In the genomic region with DNA sequence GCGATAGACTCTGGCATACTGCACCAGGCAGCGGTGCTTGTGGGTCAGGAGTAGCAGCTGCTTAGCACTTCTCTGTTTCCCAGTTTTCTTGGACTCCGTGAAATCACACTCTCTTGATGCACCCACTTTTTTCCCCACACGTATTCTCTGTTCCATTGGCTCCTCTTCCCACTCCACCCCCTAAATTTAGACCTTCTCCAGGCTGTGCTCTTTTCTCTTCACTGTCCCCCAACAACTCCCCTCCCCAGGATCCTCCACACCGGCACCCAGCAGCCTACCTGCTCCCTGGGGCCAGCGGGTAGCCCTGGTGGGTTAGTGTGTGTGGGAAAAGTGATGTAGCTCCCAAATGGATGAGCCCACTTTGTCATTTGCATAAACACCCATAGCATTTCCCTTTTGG, we compare ENCODE assay signal across 29 mouse cellular contexts. TPM values are rescaled to one million over a fixed set of nuclear protein-coding genes. Genes with fewer than 3 reads are reported as not detected.
DNase-seq lines count a peak whose midpoint lies in the region; TF ChIP-seq lines count a peak whose summit lies in the region.
"Had no signal": no experiment of that assay in that cellular context is flagged by ENCODE, and none has a peak within 500 bp of the region (broad histone marks: within the 10 kb centered on the region; RNA-seq: fewer than 3 reads in every experiment).

No protein-coding gene starts in this region.

- H3K36me3 ChIP-seq in forebrain, embryonic 10.5 days (replicated peaks) = no peaks in the 10 kb centered on the region
- H3K36me3 ChIP-seq: intestine, embryonic 15.5 days; liver, embryonic 15.5 days had no signal

- no peak for TF ChIP-seq CTCF in left cerebral cortex, adult 2 months (IDR thresholded peaks at IDR 0.05)

- peak in 1 of 2 experiments; percentile 60 for DNase-seq in left cerebral cortex, adult 2 months (ENCODE audit: extremely low spot score in 1 of 2, low spot score in 2 of 2)
- DNase-seq in left cerebral cortex, postnatal 10 days (ENCODE audit: extremely low spot score in 1 of 2, low spot score in 2 of 2) = no peak
- DNase-seq in right cerebral cortex, postnatal 25 days = peak; percentile 61
- no peak for DNase-seq in right cerebral cortex, postnatal 10 days (ENCODE audit: low spot score in 2 of 2)
- peak; percentile 63 to 73 for DNase-seq in left cerebral cortex, postnatal 36 days (ENCODE audit: low spot score in 2 of 2)
- DNase-seq in cerebellum, adult 9-11 months = no peak
- DNase-seq in forebrain, embryonic 10.5 days (ENCODE audit: extremely low spot score, low spot score) = no peak
- DNase-seq: adrenal gland, postnatal 25 days; cerebellum, adult 18-20 months; cerebellum, postnatal 14 days; gastrocnemius, postnatal 14 days; heart, postnatal 14 days; kidney, adult 9 months; kidney, postnatal 10 days; layer of hippocampus, postnatal 36 days; liver; lung, embryonic 14.5 days; lung, postnatal 14 days; thymus, adult 2 months; thymus, postnatal 36 days had no signal

- 84% methylated on average over 6 of the region's 6 CpGs for WGBS in forebrain, embryonic 10.5 days

- no peak overlapping the region for H3K4me3 ChIP-seq in left cerebral cortex, adult 2 months
- no peak overlapping the region for H3K4me3 ChIP-seq in forebrain, embryonic 10.5 days
- H3K4me3 ChIP-seq: intestine, embryonic 15.5 days; liver, embryonic 15.5 days had no signal

- peaks cover 64% of the 10 kb centered on the region for H3K4me1 ChIP-seq in forebrain, embryonic 10.5 days
- H3K4me1 ChIP-seq: intestine, embryonic 15.5 days; liver, embryonic 15.5 days had no signal

- H3K9me3 ChIP-seq in forebrain, embryonic 10.5 days = no peaks in the 10 kb centered on the region
- H3K9me3 ChIP-seq: intestine, embryonic 15.5 days; liver, embryonic 15.5 days had no signal

- H3K27me3 ChIP-seq in forebrain, embryonic 10.5 days (ENCODE audit: poor library complexity, severe bottlenecking) = peaks cover 81% of the 10 kb centered on the region

- intact Hi-C loops in left cerebral cortex, adult 2 months (cut with DNase I) = loop anchor here (2.0 kb wide), 2 partner anchors 103 to 137 kb away; no protein-coding TSS in a partner anchor
- intact Hi-C loops in left cerebral cortex, postnatal 10 days (cut with DNase I) = no loop called here
- intact Hi-C loops in left cerebral cortex, postnatal 36 days (cut with DNase I) = no loop called here

- H3K27ac ChIP-seq in left cerebral cortex, adult 2 months = peak overlapping the region; percentile 74
- H3K27ac ChIP-seq in forebrain, embryonic 10.5 days = no peak overlapping the region
- H3K27ac ChIP-seq: hindbrain, postnatal 0 days; intestine, embryonic 15.5 days; liver, embryonic 15.5 days; stomach, postnatal 0 days had no signal

RNA-seq across cellular contexts. Expression of gene Pla2g2c, which starts 38.8 kb away (rescaled TPM):
- not detected for total RNA-seq in left cerebral cortex, adult 2 months (2021)
- total RNA-seq in left cerebral cortex, postnatal 10 days (2021) = not detected
- under 1 TPM; 0.22 to 0.39 TPM for total RNA-seq in left cerebral cortex, postnatal 36 days (2021)
- polyA plus RNA-seq in forebrain, embryonic 10.5 days (2016; fragmentation: Nextera tagmentation; extraction: Ambion mirVana) = 0.33 and 0.57 TPM in 2 replicates
- total RNA-seq: gastrocnemius, postnatal 14 days; granulocyte monocyte progenitor cell, adult 5-6 weeks; heart, postnatal 14 days; neutrophil, adult 5-6 weeks had no signal
- polyA plus RNA-seq: liver, embryonic 15.5 days; spleen, adult 2 months; thymus, adult 2 months had no signal

RNA-seq across cellular contexts. Expression of gene Vwa5b1, which starts 50.1 kb away (rescaled TPM):
- 1 to 10 TPM; 4.9 to 6.0 TPM for total RNA-seq in left cerebral cortex, adult 2 months (2021)
- total RNA-seq in left cerebral cortex, postnatal 10 days (2021) = 1 to 10 TPM; 3.6 to 4.0 TPM
- 1 to 10 TPM; 4.9 to 5.0 TPM for total RNA-seq in left cerebral cortex, postnatal 36 days (2021)
- 0.17 and 0.43 TPM in 2 replicates for polyA plus RNA-seq in forebrain, embryonic 10.5 days (2016; fragmentation: Nextera tagmentation; extraction: Ambion mirVana)
- total RNA-seq: adrenal gland, adult 18-20 months; adrenal gland, postnatal 25 days; gastrocnemius, postnatal 14 days; granulocyte monocyte progenitor cell, adult 5-6 weeks; heart, postnatal 14 days; neutrophil, adult 5-6 weeks had no signal
- polyA plus RNA-seq: heart, embryonic 14.5 days; liver, embryonic 15.5 days; spleen, adult 2 months had no signal

RNA-seq across cellular contexts. Expression of gene Ubxn10, which starts 51.2 kb away (rescaled TPM):
- total RNA-seq in left cerebral cortex, adult 2 months (2021) = 1 to 10 TPM; 1.4 to 1.5 TPM
- total RNA-seq in left cerebral cortex, postnatal 10 days (2021) = 1 to 10 TPM; 1.1 to 1.3 TPM
- 1 to 10 TPM; 1.3 to 1.5 TPM for total RNA-seq in left cerebral cortex, postnatal 36 days (2021)
- 1.0 and 1.4 TPM in 2 replicates for polyA plus RNA-seq in forebrain, embryonic 10.5 days (2016; fragmentation: Nextera tagmentation; extraction: Ambion mirVana)
- total RNA-seq: granulocyte monocyte progenitor cell, adult 5-6 weeks; neutrophil, adult 5-6 weeks had no signal

Comparison
In these comparisons a context has a peak if more than half of its experiments do, and no peak if none do; other contexts are left out.
1. DNase-seq: peak in right cerebral cortex, postnatal 25 days (single experiment) and left cerebral cortex, postnatal 36 days (2 of 2); none in left cerebral cortex, postnatal 10 days (0 of 2), right cerebral cortex, postnatal 10 days (0 of 2), cerebellum, adult 9-11 months (single experiment) and forebrain, embryonic 10.5 days (single experiment).